ENCODE assay signal across 13 mouse cellular contexts in genomic region chr4:33230881-33231280, GRCm38 (mm10). TPM values are rescaled to one million over a fixed set of nuclear protein-coding genes. Genes with fewer than 3 reads are reported as not detected.
"Had no signal": no experiment of that assay in that cellular context is flagged by ENCODE, and none has a peak within 500 bp of the region (broad histone marks: within the 10 kb centered on the region; RNA-seq: fewer than 3 reads in every experiment).

No protein-coding gene starts in this region.

- DNase-seq: forebrain, postnatal 0 days; gastrocnemius, postnatal 14 days; gastrocnemius, postnatal 36 days; heart, adult 18-20 months; heart, postnatal 10 days; kidney, adult 11 months; kidney, postnatal 25 days; kidney, postnatal 4 days; liver, embryonic 13.5 days had no signal

RNA-seq across cellular contexts. Expression of gene Srsf12, which starts 22.1 kb away (rescaled TPM):
- total RNA-seq: gastrocnemius, adult 18-20 months; gastrocnemius, adult 8-10 months; gastrocnemius, postnatal 14 days; gastrocnemius, postnatal 36 days; heart, adult 18-20 months; heart, adult 8-10 months; heart, postnatal 25 days had no signal
